Mouse (Mus musculus): ENCODE data around the gene Cylc2.

Cylc2 gene

DNA sequence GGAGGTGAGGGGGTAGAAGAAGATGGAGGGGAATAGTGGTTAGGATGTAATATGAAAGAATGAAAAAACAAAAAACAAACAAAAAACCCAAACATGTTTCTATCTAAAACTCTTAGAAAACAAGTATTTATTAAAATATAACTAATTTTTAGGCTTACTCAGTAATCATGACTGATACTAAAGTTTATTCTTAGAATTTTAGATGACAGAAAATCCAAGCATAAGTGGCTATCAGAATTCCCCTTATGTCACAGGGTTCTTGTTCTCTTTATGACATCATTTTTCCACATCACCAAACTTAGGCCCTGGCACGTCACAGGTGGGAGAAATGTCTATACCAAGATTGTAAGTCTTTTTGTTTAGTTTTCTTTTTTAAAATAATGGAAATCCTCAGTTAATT lies at the start of gene Cylc2:
Gene Cylc2 (plus strand): TSS at position 301 of the 400 bp plus-strand sequence.
- no peak for DNase-seq

All from liver (tissue).